Mouse (Mus musculus) E14TG2a.4 (cell line): ENCODE results near the gene Ltbp3.
A peak's percentile ranks its signal among the peaks of the same experiment; 100 is the strongest.

Experiments
- H3K27me3 ChIP-seq: 2 replicates; pipeline ENCODE4 v1.6.1; 2014; ENCODE audit warnings: low read length, control low read depth; ENCODE audit not compliant: insufficient read depth
- H3K36me3 ChIP-seq: 2 replicates; pipeline ENCODE4 v1.6.1; 2014; ENCODE audit warnings: low read length, control low read depth; ENCODE audit not compliant: insufficient read depth
- H3K4me1 ChIP-seq: replicated peaks from 2 replicates; pipeline ENCODE4 v1.6.1; 2014; ENCODE audit warnings: low read depth, low read length, control low read depth
- H3K4me3 ChIP-seq: replicated peaks from 2 replicates; pipeline ENCODE4 v1.5.1; 2014; ENCODE audit warnings: mild to moderate bottlenecking, low read length
- H3K9me3 ChIP-seq: 2 replicates; pipeline ENCODE4 v1.6.1; 2014; ENCODE audit warnings: low read length, control low read depth
- CTCF ChIP-seq: conservative IDR thresholded peaks from 2 replicates; pipeline ENCODE4 v1.5.1; 2014; ENCODE audit warnings: low read length
- NANOG ChIP-seq: IDR thresholded peaks from 2 replicates; pipeline ENCODE4 v1.6.1; 2014; ENCODE audit warnings: borderline replicate concordance, low read length, mixed read lengths
- POU5F1 ChIP-seq: IDR thresholded peaks from 2 replicates; pipeline ENCODE4 v1.6.1; 2014; ENCODE audit warnings: low read length, borderline replicate concordance

Ltbp3 gene

GRCm38 (mm10) chr19:5727701-5728100 lies 13.0 kb upstream of the Ltbp3 start:
- Histone ChIP-seq H3K4me1 (peaks cover 76% of the 10 kb centered on the region), H3K27me3 (peaks cover 43% of the 10 kb centered on the region), H3K36me3 (peaks cover 22% of the 10 kb centered on the region), H3K4me3 (peak overlapping the region; percentile 97), H3K9me3 (no peaks in the 10 kb centered on the region)
- TF ChIP-seq CTCF (peak; percentile 96), NANOG (no peak)

GRCm38 (mm10) chr19:5728631-5729443 lies 11.9 kb upstream of the Ltbp3 start:
- no peaks in the 10 kb centered on the region for H3K9me3 ChIP-seq
- TF ChIP-seq POU5F1 (no peak), CTCF (no peak), NANOG (no peak)

GRCm38 (mm10) chr19:5729444-5729815 lies 11.3 kb upstream of the Ltbp3 start, which contains the start of gene Fam89b:
TSS of gene Fam89b (minus strand) at chr19:5729653.
- H3K27me3 ChIP-seq = peaks cover 36% of the 10 kb centered on the region
- peaks cover 71% of the 10 kb centered on the region for H3K4me1 ChIP-seq
- no peaks in the 10 kb centered on the region for H3K9me3 ChIP-seq
- H3K4me3 ChIP-seq = peak within 1 kb of the TSS; percentile 97
- no peak for TF ChIP-seq POU5F1
- TF ChIP-seq NANOG = no peak
- no peak for TF ChIP-seq CTCF
- peaks cover 22% of the 10 kb centered on the region for H3K36me3 ChIP-seq

More at GRCm38 (mm10) chr19:5728631-5729443, 11.9 kb upstream of the Ltbp3 start:
- H3K27me3 ChIP-seq = peaks cover 42% of the 10 kb centered on the region
- peak overlapping the region; percentile 97 for H3K4me3 ChIP-seq
- peaks cover 22% of the 10 kb centered on the region for H3K36me3 ChIP-seq
- peaks cover 77% of the 10 kb centered on the region for H3K4me1 ChIP-seq

- Histone ChIP-seq H3K4me1 (peaks cover 60% of the 10 kb centered on the region), H3K27me3 (peaks cover 30% of the 10 kb centered on the region), H3K4me3 (peak overlapping the region; percentile 97), H3K9me3 (no peaks in the 10 kb centered on the region), H3K36me3 (peaks cover 22% of the 10 kb centered on the region)
- TF ChIP-seq NANOG (no peak), CTCF (no peak), POU5F1 (no peak)
Measured at GRCm38 (mm10) chr19:5730314-5731186, 10.2 kb upstream of the Ltbp3 start.

GRCm38 (mm10) chr19:5731264-5731978 lies 9.3 kb upstream of the Ltbp3 start:
- no peak for TF ChIP-seq CTCF
- TF ChIP-seq NANOG = no peak
- TF ChIP-seq POU5F1 = no peak
- H3K27me3 ChIP-seq = peaks cover 26% of the 10 kb centered on the region
- peaks cover 53% of the 10 kb centered on the region for H3K4me1 ChIP-seq
- peak overlapping the region; percentile 97 for H3K4me3 ChIP-seq
- H3K9me3 ChIP-seq = no peaks in the 10 kb centered on the region
- H3K36me3 ChIP-seq = peaks cover 22% of the 10 kb centered on the region

GRCm38 (mm10) chr19:5734325-5734724 lies 6.4 kb upstream of the Ltbp3 start:
- Histone ChIP-seq H3K36me3 (peaks cover 16% of the 10 kb centered on the region), H3K9me3 (no peaks in the 10 kb centered on the region), H3K4me1 (peaks cover 30% of the 10 kb centered on the region), H3K4me3 (no peak overlapping the region), H3K27me3 (peaks cover 13% of the 10 kb centered on the region)
- no peak for TF ChIP-seq POU5F1
- TF ChIP-seq NANOG = no peak
- no peak for TF ChIP-seq CTCF

GRCm38 (mm10) chr19:5739446-5739845 lies 1.3 kb upstream of the Ltbp3 start:
- TF ChIP-seq POU5F1 = no peak
- no peak for TF ChIP-seq NANOG
- TF ChIP-seq CTCF = no peak
- no peaks in the 10 kb centered on the region for H3K36me3 ChIP-seq
- peaks cover 30% of the 10 kb centered on the region for H3K4me1 ChIP-seq
- H3K27me3 ChIP-seq = peaks cover 64% of the 10 kb centered on the region
- H3K9me3 ChIP-seq = no peaks in the 10 kb centered on the region
- H3K4me3 ChIP-seq = no peak overlapping the region

- TF ChIP-seq NANOG = no peak
- no peak for TF ChIP-seq POU5F1
- TF ChIP-seq CTCF = no peak
- Histone ChIP-seq H3K4me1 (peaks cover 47% of the 10 kb centered on the region), H3K9me3 (no peaks in the 10 kb centered on the region)
Measured at GRCm38 (mm10) chr19:5741641-5742240, 1.0 kb downstream of the Ltbp3 start.

More at GRCm38 (mm10) chr19:5741641-5742240, 1.0 kb downstream of the Ltbp3 start:
- Histone ChIP-seq H3K4me3 (peak overlapping the region; percentile 78), H3K36me3 (no peaks in the 10 kb centered on the region), H3K27me3 (peaks cover 75% of the 10 kb centered on the region)
